Mouse (Mus musculus) ES-E14 (cell line): ENCODE results near the gene Hoxc11. TPM values are rescaled to one million over a fixed set of nuclear protein-coding genes. Genes with fewer than 3 reads are reported as not detected.

Experiments
- DNase-seq: peaks from one replicate; pipeline ENCODE4 v3.0.0-alpha.2; 2013; ENCODE audit warnings: low read depth, low spot score
- H3K27ac ChIP-seq: 2 replicates; pipeline ENCODE4 v1.5.1; 2012; ENCODE audit warnings: low read depth, mild to moderate bottlenecking, low read length, moderate library complexity, mixed read lengths; ENCODE audit not compliant: poor library complexity, insufficient read depth, severe bottlenecking
- H3K36me3 ChIP-seq: 2 replicates; pipeline ENCODE4 v1.6.1; 2012; ENCODE audit warnings: mild to moderate bottlenecking, low read length, moderate library complexity, mixed read lengths; ENCODE audit not compliant: control insufficient read depth, poor library complexity, insufficient read depth, severe bottlenecking
- H3K4me1 ChIP-seq, 2 experiments: fragments of 150-350 bp in 1 of 2; sonication (generic) in 1 of 2; 2 replicates each; pipeline ENCODE4 v1.6.1; 2012; ENCODE audit warnings: low read length in 2 of 2, mild to moderate bottlenecking in 1 of 2, mixed read lengths in 1 of 2; ENCODE audit not compliant: control insufficient read depth in 2 of 2, insufficient read depth in 2 of 2, poor library complexity in 1 of 2
- H3K4me3 ChIP-seq, 2 experiments: fragments of 150-350 bp in 1 of 2; sonication (generic) in 1 of 2; 2 replicates each; pipeline ENCODE4 v1.5.1; 2012; ENCODE audit warnings: low read length in 2 of 2, low read depth in 1 of 2, mild to moderate bottlenecking in 1 of 2, mixed read lengths in 1 of 2; ENCODE audit not compliant: insufficient read depth in 1 of 2, poor library complexity in 1 of 2, severe bottlenecking in 1 of 2
- H3K9ac ChIP-seq: 2 replicates; pipeline ENCODE4 v1.6.1; 2012; ENCODE audit warnings: low read depth, mild to moderate bottlenecking, low read length, mixed read lengths; ENCODE audit not compliant: poor library complexity, insufficient read depth, severe bottlenecking
- H3K9me3 ChIP-seq: fragments of 150-350 bp; sonication (generic); 2 replicates; pipeline ENCODE4 v1.6.1; 2012; ENCODE audit warnings: low read depth, mild to moderate bottlenecking, low read length; ENCODE audit not compliant: control insufficient read depth, insufficient read depth
- CHD2 ChIP-seq: IDR thresholded peaks from 2 replicates; pipeline ENCODE4 v1.6.1; 2014; ENCODE audit warnings: mild to moderate bottlenecking, low read depth, low read length, inconsistent platforms
- HCFC1 ChIP-seq: IDR thresholded peaks from 2 replicates; pipeline ENCODE4 v1.6.1; 2012; ENCODE audit warnings: low read length, inconsistent platforms, borderline replicate concordance; ENCODE audit not compliant: insufficient read depth
- MAFK ChIP-seq: IDR thresholded peaks from 2 replicates; pipeline ENCODE4 v1.6.1; 2014; ENCODE audit warnings: mild to moderate bottlenecking, low read depth, low read length, inconsistent platforms; ENCODE audit not compliant: insufficient read depth
- ZC3H11A ChIP-seq: IDR thresholded peaks from 2 replicates; pipeline ENCODE4 v1.6.1; 2012; ENCODE audit warnings: low read depth, mild to moderate bottlenecking, inconsistent platforms, low read length, borderline replicate concordance
- ZNF384 ChIP-seq: IDR thresholded peaks from 2 replicates; pipeline ENCODE4 v1.6.1; 2012; ENCODE audit warnings: low read depth, low read length, inconsistent platforms
- in situ Hi-C, 2 experiments: fragments of 600-800 bp; cut with MboI; formaldehyde crosslinking; loops; one replicate each; pipeline ENCODE4 v1.15.1; 2025; ENCODE audit warnings: low sequenced_read_pairs in 2 of 2, inconsistent platforms in 1 of 2; ENCODE audit not compliant: unreplicated experiment in 2 of 2
- total RNA-seq: library from RNA; depleted of rRNA; stranded (reverse); fragments of 300-350 nt; gene quantifications from 2 replicates; pipeline ENCODE4 v1.2.3, GENCODE M21; 2012

Gene Hoxc11
- total RNA-seq, 1 experiment = not detected

DNA sequence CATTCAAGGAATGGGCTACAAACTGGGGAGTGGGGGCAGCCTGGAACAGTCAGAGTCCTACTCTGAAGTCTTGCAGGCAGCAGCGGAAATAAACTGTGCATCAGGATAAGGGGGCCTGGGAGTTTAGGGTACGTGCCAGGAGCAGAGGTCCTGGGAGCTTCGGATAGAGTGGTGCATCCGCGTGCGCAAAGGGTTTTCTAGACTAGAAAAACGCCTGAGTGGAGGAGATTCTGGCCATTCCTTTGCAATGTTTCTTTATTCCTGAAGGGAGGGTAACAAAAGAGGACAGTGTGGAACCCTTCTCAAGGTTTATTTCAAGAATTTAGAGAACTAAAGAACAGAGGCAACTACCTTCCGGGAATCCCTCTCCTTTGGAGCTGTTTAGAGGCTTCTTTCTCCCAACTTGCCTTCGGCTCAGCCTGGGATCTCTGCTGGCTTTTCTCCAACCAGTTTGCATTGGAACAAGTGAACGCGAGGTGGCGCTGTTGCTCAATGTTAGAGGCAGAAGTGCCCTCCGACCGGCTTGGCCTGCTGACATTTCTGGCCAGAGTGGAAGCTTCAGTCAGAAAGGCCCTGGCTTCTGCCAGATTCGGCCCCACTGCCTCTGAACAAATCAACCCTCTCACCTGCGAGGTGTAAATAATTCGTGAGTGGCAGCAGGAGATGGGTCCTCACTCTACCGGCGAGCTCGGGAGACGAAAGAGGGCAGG is 33.1 kb downstream of the Hoxc11 start:
- Histone ChIP-seq H3K4me1 (peaks cover 0 to 7% of the 10 kb centered on the region in 2 experiments; a peak in 1 of 4 replicates), H3K9ac (no peak overlapping the region), H3K27ac (no peak overlapping the region), H3K9me3 (no peaks in the 10 kb centered on the region), H3K36me3 (no peaks in the 10 kb centered on the region), H3K4me3 (no peak overlapping the region)
- in situ Hi-C loops = loop anchor here (5.0 to 25.0 kb wide), 4 partner anchors 62 to 325 kb away; partner anchors contain the start of genes Gpr84 (in 1 of the 2) and Hoxc13 (in 1 of the 2)
- peak; percentile 93 for DNase-seq
- no peak for TF ChIP-seq ZNF384

DNA sequence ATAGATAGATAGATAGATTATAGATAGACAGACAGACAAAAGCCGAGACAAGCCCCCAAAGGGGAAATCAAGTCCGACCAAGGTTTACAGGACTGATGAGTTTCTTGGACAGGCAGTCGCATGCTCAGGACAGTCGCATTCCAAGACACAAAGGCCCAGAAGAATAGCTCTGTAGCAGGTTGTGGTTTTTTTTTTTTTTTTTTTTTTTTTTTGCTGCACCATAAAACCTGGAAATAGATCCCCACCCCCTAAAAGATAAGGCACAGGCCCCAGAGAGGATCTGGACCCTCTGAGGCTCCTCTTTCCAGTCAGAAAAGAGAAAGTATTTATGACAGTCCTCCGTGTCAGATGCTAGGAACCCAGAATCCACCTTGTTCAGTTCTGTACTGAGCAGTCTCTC is 33.9 kb downstream of the Hoxc11 start:
- H3K4me3 ChIP-seq = no peak overlapping the region

DNA sequence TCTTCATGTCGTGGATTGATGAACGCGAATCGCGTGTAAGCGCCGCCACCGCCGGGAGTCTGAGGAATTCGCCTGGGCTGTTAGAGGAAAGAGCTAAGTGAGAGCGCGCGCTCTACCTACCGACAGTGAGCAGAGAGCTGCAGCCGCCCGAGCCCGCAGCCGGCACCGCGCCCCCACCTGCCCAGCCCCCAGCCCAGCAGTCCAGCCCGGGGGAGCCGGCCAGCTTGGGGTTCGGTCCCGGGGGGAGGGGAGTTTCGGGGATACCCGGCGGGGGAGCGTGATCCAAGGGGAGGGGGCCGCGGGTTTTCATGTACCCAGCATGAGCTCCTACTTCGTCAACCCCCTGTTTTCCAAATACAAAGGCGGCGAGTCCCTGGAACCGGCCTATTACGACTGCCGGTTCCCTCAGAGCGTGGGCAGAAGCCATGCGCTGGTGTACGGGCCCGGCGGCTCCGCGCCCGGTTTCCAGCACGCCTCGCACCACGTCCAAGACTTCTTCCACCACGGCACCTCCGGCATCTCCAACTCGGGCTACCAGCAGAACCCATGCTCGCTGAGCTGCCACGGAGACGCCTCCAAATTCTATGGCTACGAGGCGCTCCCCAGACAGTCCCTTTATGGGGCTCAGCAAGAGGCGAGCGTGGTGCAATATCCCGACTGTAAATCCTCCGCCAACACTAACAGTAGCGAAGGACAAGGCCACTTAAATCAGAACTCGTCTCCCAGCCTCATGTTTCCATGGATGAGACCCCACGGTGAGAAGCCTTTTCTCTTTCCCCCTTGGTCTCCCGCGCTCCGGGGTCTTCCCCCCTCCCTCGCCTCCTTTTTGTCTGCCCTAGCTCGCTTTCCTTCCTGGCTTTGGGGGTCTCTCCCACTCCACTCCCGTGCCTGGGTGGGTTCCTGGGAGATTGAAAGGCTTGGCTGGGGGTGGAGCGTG is 36.5 kb downstream of the Hoxc11 start, which contains the start of gene Hoxc8:
TSS of gene Hoxc8 (plus strand) at position 147 of the 937 bp plus-strand sequence.
- Histone ChIP-seq H3K9ac (0 out of 2 replicates have a peak within 1 kb of the TSS, but pooled peaks have one; percentile 22), H3K4me3 (peak within 1 kb of the TSS; percentile 9 to 26), H3K36me3 (no peaks in the 10 kb centered on the region), H3K4me1 (peaks cover 0 to 7% of the 10 kb centered on the region in 2 experiments; a peak in 1 of 4 replicates), H3K9me3 (no peaks in the 10 kb centered on the region), H3K27ac (no peak within 1 kb of the TSS)
- in situ Hi-C loops = loop anchor here in 1 of 2 experiments (25.0 kb wide), 1 partner anchor 322 kb away; the partner anchor contains the start of gene Gpr84
- DNase-seq = no peak
- TF ChIP-seq ZC3H11A (no peak), ZNF384 (no peak), CHD2 (no peak), HCFC1 (no peak), MAFK (no peak)

More for the DNA sequence above, 33.9 kb downstream of the Hoxc11 start:
- DNase-seq = no peak
- peaks cover 0 to 7% of the 10 kb centered on the region in 2 experiments; a peak in 1 of 4 replicates for H3K4me1 ChIP-seq
- no peak overlapping the region for H3K27ac ChIP-seq
- TF ChIP-seq ZNF384 (0 out of 2 replicates have a peak, but pooled peaks have one; percentile 53), MAFK (no peak)
- H3K36me3 ChIP-seq = no peaks in the 10 kb centered on the region
- in situ Hi-C loops = loop anchor here (5.0 to 25.0 kb wide), 4 partner anchors 63 to 324 kb away; partner anchors contain the start of genes Gpr84 (in 1 of the 2) and Hoxc13 (in 1 of the 2)
- H3K9ac ChIP-seq = no peak overlapping the region
- H3K9me3 ChIP-seq = no peaks in the 10 kb centered on the region

DNA sequence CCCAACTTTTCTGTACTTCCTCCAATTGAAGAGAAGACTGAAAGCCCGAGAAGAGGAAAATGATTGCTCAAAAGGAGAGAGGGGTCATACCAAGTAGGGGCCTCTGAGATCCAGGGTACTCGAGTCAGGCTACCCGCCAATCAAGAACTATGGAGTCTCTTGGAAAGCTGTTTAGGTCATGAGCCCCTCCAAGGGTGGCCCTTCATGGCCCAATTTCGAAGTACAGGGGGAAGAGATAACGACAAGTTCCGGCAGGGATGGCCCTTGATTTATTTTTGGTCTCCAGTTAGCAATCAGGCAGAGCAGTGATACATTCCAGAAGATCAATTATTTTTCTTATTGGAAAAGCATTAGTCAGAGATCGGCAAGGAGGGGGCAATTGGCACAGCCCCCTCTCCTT is 37.6 kb downstream of the Hoxc11 start:
- no peak overlapping the region for H3K4me3 ChIP-seq
- in situ Hi-C loops = loop anchor here in 1 of 2 experiments (25.0 kb wide), 1 partner anchor 321 kb away; the partner anchor contains the start of gene Gpr84
- no peaks in the 10 kb centered on the region for H3K9me3 ChIP-seq
- H3K27ac ChIP-seq = no peak overlapping the region
- H3K9ac ChIP-seq = no peak overlapping the region
- DNase-seq = no peak
- no peak for TF ChIP-seq HCFC1
- no peak for TF ChIP-seq ZNF384
- TF ChIP-seq MAFK = no peak
- TF ChIP-seq ZC3H11A = no peak
- no peak for TF ChIP-seq CHD2
- H3K36me3 ChIP-seq = no peaks in the 10 kb centered on the region
- H3K4me1 ChIP-seq = peaks cover 0 to 7% of the 10 kb centered on the region in 2 experiments; a peak in 1 of 4 replicates
